Mouse (Mus musculus): ENCODE measurements around the gene Mfrp.
A peak's percentile ranks its signal among the peaks of the same experiment; 100 is the strongest.

Gene Mfrp

DNA sequence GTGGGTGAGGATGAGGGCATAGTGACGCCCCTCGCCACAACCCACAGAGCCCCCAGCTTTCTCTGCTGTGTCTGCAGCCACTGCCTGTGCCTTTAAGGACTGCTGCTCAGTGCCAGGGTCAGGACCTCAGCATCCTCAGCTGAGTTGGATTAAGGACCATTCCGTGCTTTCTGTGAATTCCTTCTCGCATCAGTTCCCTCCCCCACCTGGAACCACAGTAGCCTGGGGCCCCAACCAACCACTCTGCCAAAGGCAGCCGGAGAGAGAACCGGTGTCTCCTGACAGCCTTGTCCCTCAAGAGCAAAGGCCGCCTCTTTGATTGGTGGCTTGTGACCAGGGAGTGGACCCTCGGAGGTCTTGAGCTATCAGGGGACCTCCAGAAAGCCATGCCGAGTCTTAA is at the start of gene Mfrp:
Gene Mfrp (plus strand): TSS at position 240 of the 400 bp plus-strand sequence.
- no peak for DNase-seq (ENCODE audit: low read depth, low spot score)

DNA sequence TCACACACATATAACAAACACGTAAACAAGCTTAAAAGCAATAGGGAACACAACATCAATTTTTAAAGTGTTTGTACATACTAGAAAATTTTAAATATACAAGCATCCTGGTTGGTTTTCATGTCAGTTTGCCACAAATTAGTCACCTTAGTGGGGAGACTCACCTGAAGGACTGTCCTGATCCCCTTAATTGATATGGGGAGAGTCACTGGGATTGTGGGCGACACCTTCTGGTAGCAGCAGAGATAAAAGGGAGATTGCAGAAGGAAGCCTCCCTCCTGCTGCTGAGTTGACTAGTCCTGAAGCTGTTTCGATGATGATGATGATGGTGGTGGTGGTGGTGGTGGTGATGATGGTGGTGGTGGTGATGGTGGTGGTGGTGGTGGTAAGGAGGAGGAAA is 48.7 kb upstream of the Mfrp start:
- no peak for DNase-seq (ENCODE audit: low read depth, low spot score)

DNA sequence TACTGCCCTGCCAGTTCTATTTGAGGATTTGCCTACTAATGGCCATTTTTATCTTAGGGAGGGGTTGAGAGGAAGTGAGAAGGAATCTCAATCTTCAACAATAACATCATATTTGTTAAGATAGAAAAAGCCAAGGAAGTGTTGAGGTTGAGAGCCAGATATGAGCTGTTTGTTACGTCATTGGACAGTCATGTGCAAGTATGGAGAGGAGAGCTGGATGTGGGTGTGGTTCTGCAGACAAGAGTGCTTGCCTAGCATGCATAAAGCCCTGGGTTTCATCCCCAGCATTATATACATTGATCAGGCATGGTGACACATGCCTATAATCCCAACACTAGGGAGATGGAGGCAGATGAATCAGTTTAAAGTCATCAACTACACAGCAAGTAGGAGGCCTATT is 47.6 kb upstream of the Mfrp start:
- no peak for DNase-seq (ENCODE audit: low read depth, low spot score)

DNA sequence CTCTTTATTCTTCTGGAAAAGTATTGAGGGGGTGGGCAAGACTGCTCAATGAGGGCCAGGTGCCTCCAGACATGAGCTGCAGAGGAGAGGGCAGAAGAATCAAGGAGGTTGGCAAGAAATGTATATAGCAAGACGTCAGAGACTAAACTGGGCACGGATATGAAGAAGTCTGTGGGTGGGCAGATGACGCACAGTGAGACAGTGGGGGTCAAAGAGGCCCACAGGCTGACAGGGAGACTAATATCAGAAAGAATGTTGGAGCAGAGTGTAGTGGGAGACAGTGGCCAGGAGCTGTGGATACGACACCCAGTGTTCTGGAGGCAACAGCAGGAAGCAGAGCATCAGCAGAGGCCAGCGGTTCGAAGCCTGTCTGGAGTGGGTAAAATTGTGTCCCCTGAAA is 42.9 kb upstream of the Mfrp start:
- no peak for DNase-seq (ENCODE audit: low read depth, low spot score)

DNA sequence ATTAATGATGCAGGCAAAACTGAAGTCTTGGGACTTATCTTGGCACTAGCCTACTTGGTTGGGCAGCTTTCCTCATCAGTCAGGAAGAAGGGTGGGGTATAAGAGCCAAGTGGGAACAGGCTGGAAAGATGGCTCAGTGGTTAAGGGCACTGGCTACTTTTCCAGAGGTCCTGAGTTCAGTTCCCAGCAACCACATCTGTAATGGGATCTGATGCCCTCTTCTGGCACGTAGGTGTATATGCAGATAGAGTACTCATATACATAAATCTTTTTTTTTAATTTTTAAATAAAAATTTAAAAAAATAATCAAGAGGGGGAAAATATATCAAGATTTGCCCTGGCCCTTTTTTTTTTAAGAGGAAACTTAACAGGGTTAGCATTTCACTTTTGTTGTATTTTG is 36.4 kb upstream of the Mfrp start:
- DNase-seq (ENCODE audit: low read depth, low spot score): no peak

DNA sequence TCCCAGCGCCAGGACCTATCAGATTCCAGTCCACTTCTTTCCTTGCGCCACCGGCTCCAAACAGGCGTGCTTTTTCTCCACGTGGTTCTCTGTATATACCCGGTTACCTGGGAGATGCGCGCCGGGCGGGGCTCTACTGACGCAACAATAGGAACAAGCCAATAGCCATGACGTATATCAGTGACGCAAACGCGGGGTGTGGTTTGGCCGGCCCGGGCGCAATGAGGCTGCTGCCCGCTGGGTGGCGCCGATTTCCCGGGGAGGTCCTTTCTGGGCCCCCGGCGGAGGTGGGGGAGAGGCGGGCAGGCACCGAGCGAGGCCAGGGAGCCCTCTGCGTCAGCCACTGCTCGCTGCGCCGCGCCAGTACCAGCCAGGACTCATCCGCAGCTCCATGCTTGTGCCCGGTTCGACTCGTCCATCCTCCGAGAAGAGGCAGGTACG is 34.7 kb upstream of the Mfrp start, which contains the start of gene Usp2:
Gene Usp2 (plus strand): TSS at position 237 of the 441 bp plus-strand sequence.
- peak; percentile 64 for DNase-seq (ENCODE audit: low read depth, low spot score)

DNA sequence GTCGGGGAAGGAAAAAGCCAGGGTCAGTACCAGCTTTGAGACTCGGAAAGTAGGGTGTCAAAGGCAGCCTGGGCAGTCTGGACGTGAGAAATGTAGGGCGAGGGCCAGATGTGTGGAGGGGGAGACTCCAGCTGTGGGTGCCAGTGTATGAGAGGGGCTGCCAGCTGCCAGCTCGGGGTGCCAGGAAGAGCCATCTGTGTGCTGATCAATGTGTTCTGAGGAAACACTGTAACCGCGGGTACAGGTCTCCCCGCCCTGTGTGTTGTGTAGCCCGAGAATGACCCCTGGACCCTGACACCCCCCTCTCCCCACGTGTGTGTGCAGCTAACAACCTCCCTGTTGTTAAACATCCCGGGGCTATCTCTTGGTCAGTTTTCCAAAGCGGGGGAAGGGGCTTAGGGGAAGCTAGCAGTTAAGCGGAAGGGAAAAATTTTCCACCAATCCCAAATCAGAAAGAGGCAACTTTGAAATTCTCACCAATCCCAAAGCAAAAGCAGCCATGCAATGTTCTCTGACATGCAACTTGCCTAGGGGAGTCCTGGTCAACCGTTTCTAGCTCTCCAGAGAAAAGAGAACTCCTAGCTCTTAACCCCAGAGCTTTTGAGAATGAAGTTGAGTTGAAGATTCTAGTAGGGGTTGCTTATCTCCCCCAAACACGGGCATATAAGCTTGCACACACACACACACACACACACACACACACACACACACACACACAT is 34.1 kb upstream of the Mfrp start:
- no peak for DNase-seq (ENCODE audit: low read depth, low spot score)

DNA sequence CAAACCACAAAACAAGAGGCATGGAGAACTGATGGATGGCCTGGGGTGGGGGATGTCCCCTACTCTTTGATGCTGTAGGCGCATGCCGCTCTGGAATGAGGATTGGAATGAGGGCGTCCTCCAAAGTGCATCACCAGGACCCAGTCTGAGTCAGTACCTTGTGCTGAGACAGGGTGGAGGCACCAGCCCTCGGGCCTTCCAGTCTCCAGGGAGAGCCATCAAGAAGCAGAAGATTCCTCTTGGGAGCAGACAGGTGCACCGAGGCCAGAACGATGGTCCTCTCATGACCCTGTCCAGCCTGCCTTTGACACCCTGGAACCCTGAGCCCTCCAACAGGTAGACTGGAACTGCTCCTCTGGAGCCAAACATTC is 33.6 kb upstream of the Mfrp start:
- DNase-seq (ENCODE audit: low read depth, low spot score): no peak

DNA sequence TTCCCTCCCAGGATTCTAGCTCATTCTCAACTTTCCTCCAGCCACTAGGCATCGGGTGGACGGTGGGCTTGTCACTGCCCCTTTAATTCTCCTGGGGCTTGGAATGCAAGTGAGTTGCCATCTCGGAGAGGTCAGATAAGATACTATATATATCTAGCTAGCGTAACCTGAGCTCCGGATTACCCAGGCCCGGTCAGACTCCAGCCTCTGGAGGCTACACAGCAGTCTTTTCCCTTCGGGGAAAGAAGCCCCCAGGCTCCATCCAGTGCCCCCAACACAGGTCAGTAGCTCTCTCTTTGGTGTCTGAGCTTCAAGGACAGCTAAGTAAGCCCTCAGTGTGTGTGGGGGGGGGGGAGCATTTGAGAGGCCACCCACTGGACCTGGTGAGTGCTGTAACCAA is 32.3 kb upstream of the Mfrp start:
- no peak for DNase-seq (ENCODE audit: low read depth, low spot score)

DNA sequence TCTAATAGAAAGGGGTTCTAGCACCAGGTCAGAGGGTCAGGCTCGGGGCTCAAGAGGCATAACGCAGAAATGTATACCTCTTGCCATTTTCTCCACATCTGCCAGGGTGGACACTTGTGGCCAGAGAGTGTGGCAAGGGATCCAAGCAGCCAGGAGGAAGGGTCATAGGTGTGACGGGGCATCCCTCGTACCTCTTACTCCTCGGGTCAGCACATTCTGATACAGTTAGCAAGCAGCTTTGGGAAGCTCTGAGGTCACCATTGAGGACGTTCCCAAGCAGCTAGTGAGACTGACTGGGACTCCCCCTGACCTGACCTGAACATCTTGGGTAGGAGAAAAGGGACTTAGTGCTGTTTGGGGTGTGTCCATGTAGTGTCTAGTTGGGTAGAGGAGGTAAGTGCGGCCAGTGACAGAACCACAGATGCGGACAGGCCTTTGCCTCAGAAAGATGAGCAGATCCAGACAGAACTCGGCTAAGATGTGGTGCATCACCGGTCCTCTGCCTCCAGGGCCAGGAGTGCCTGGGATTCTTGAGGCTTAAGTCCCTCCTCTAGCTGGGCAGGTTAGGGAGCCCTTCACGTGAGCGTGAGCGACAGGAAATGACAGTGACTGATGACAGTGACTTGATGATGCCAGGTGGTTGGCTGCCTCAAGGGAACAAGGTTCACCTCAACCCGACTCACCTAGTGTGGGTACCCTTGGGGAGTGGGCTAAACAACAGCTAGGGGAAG is 31.3 kb upstream of the Mfrp start:
- DNase-seq (ENCODE audit: low read depth, low spot score): no peak

DNA sequence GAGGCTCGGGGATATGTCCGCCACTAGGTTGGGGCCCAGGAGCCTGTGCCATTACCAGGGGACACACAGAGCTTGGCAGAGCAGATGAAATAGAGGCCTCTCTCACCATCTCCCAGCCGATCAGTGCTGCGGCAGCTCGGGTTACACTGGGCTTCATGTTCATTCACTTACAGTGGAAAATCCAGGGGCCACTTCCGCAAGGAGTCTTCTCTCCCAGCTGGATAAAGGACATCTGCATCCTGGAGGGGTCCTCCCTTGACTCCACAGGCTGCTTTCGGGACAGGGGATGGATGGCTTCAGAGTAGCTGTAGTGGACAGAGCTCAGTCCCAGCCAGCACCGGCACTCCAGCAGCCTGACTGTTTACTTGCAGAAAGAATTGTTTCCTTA is 30.7 kb upstream of the Mfrp start:
- DNase-seq (ENCODE audit: low read depth, low spot score): no peak

DNA sequence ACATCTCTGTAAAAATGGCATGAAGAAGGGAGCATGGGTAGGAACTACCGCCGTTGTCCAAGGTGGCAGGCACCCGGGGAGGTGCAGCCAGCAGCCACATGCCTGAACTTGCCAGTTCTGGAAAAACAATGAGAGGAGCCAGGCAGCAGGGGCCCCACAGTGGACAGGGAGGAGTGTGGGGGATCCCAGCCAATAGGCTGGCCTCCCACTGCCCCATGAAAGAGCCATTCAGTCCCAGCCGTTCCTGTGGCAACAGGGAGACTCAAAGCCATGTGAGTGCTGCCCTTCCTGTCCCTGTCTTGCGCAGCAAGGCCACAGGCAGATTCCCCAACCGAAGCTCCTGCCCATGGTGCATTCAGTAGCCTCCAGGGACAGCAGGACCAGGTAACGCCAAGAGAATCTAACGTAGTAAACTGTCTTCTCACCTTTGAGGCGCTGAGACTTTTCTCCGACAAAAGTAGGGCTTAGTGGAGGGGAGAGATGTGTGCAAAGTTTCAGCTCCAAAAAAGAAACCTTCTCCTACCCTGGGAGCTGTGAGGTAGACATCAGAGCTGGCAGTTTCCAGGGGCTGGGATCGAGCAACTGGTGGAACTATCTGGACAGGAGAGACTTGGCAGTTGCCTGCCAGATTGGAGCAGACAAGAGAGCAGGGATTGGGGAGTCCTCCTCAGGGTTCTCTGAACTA is 29.5 kb upstream of the Mfrp start:
- DNase-seq (ENCODE audit: low read depth, low spot score): no peak

DNA sequence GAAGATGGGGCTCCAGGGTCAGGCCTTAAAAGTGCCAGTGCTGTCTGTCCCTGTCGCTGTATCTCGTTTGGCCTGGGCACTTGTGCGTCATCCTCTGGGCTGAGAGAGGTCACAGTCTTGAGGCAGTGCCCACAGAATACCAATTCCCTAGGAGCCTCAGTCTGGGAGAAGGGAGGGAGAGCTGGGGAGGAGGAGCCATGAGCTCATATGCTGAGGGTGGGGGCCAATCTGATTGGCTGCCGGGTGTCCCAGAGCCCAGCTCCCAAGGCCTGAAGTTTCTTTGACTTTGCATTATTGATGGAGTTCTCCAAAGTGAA is 29.0 kb upstream of the Mfrp start:
- DNase-seq (ENCODE audit: low read depth, low spot score): no peak

DNA sequence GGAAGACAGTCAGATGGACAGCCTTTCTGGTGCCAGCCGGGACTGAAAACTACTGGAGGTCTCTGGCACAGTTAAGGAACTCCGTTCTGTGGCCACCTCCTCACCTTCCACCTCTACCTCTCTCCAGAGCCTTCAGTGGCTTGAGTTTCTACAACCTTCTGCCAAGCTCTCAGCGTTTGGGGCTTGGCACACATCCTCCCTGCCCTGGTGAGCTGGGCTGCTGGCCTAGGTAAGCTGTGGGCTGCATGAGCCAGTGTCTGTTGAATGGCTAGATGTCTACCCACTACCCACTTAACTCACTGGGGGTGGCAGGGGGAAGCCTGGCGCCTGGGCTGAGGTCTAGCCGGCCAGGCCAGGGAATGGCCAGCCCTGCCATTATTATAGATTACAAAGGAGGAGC is 28.4 kb upstream of the Mfrp start:
- DNase-seq (ENCODE audit: low read depth, low spot score): no peak

DNA sequence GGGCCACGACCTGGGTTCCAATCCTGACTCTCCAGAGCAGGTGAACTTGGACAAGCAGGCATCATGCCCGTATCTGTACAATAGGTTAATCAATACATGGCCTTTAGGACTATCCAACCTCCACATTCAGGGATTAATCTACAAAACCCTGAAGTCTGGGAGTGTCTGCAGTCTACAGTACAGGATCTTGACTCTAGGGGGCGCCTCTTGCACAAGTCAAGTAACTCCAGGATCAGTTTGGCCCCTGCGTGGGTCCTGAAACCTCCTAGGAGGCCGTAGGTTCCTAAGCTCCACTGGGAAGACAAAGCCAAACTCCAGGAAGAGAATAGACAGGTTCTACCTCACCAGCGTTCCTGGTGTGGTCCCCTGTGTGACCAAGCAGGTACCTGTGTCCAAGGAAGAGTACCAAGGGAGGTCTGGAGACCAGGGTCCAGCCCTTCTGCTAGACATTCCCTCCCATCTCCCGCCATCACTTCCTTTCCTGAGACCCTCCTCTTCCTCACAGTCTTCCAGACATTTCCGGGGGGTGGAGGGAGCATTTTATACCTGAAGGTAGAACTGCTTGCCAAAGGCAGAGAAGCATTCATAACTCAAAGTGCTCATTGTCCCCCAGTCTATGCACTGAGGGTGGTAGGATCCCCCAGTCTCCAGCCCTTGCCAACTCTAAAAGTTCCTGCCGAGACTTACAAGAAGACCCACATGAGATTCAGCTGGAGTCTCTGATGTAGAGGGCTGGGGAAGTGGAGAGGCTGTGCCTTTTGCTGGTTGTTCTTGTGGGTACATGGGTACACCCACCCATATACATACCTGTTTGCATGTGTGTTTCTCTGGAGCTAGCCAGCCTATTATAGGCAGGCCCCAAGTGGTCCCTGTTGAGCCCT is 26.9 kb upstream of the Mfrp start:
- no peak for DNase-seq (ENCODE audit: low read depth, low spot score)

DNA sequence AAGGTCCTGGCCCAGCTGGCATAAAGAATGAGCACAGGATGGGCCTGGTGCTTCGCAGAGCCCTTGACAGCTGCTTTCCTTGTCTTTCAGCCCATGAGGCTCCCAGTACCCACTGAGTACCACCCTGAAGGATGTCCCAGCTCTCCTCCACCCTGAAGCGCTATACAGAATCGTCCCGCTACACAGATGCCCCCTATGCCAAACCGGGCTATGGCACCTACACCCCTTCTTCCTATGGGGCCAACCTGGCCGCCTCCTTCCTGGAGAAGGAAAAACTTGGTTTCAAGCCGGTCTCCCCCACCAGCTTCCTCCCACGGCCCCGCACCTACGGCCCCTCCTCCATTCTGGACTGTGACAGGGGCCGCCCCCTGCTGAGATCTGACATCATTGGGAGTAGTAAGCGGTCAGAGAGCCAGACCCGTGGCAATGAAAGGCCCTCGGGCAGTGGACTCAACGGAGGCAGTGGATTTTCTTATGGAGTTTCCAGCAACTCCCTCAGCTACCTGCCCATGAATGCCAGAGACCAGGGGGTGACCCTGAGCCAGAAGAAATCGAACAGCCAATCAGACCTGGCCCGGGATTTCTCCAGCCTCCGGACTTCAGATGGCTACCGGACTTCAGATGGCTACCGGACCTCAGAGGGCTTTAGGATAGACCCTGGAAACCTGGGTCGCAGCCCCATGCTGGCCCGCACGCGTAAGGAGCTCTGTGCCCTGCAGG is 26.1 kb upstream of the Mfrp start:
- no peak for DNase-seq (ENCODE audit: low read depth, low spot score)

DNA sequence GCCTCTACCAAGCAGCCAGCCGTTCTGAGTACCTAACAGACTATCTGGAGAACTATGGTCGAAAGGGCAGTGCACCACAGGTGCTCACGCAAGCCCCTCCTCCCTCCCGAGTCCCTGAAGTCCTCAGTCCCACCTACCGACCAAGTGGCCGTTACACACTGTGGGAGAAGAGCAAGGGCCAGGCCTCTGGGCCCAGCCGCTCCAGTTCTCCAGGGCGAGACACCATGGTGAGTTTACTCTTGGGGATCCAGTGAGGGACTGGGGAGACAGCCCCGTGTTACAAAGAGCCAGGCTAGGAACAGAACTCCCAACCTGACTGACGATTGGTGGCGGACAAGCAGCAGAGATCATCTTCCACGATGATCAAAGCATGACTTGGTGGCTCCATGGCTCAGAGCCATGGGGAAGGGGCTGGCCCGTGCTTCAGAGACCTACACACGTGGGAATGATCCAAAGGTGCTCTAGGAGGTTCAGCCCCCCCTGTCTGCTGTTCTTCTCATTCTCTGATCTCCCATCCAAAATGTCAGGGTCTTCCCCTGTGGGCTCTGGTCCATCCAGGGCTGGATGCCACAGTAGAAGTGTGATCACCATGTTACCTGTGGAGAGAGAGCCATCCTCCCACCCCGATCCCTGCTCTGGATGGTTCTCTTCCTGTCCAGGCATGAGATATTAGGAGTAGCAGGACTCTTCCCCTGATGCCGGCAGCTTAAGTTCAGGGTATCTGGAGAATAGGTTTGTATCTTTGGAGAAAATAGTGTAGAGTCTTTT is 25.3 kb upstream of the Mfrp start:
- DNase-seq (ENCODE audit: low read depth, low spot score): no peak

DNA sequence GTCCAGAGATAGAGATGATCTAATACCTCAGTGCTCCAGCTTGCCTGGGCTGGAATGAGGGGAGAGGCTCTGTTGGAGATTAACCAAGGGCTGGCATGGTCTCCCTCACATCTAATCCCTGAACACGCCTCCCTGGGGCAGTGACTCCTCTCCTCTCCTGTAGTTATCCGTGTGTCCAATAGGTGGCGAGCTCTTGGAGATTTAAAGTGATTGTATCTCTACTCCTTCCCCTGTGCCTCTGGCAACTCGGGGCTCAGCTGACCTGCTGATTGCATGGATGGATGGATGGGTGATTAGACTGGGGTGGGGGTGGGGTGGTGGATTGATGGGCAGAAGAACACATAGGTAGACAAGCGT is 24.8 kb upstream of the Mfrp start:
- DNase-seq (ENCODE audit: low read depth, low spot score): no peak

DNA sequence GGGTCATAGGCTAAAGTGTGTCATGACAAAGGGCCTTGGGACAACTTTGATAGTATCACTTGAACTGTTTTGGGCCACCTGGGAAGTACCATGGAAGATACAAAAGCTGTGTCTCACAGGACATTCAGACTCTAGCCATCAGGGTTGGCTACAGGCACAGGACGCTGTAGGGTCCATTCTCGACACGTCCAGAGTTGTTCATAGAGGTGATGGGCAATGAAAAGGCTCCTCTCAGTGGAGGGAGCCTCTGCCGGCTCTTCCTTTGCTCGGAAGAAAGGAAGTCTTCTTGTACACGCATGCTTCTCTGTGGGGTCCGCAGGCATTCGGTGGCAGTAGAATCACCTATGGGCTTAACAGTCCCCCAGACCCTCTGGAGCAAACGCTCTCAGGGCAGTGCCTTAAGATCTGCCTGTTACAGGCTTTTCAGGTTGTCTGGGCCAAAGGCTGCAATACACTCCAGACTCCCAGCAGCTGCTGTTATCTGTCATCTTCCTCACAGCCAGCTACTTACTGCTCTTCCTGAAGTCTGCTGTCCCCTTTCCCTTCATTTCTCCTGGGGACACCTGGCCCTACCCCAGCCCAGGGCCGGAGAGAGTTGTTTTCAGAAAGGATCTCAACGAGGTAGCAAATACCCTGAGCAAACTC is 24.1 kb upstream of the Mfrp start:
- DNase-seq (ENCODE audit: low read depth, low spot score): no peak

DNA sequence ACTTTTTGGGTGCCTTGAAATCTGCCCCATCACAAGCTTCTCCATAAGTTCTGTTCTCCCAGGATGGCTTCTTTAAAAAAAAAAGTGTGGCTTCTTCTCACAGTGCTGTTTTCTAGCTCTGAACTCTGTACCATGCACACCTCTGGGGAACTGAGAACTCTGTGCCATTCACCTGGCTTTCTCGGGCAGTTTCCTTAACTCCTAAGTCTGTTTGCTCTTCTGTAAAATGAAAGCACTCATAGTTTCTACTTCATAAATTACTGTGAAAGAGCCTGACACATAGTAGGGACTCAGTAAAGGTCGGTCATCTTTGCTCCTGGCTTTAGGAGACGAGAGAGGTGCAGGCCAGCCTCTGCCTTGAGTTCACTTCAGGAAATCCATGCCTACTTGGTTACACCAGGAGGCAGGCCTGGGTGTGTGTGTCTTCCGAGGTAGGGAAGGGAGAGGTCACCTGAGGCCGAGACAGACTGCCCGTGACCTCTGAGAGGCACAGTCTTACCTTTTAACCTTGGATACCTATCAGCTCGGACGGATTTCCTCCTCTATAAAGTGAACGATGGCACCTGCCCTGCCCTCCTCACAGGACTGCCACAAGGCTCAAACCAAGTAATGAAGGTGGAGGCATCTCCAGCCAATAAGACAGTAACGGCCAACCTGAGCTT is 23.3 kb upstream of the Mfrp start:
- DNase-seq (ENCODE audit: low read depth, low spot score): no peak
